Mouse (Mus musculus) liver, embryonic 14.5 days (tissue): ENCODE results near the gene Abl1.

Experiments used
- CTCF ChIP-seq: IDR thresholded peaks from 2 replicates; pipeline ENCODE4 v1.5.1; 2016; ENCODE audit warnings: antibody characterized with exemption, low read depth, control low read depth
- EP300 ChIP-seq: IDR thresholded peaks from 2 replicates; pipeline ENCODE4 v1.6.1; 2016; ENCODE audit warnings: antibody characterized with exemption, low read depth

- no peak for TF ChIP-seq CTCF
- TF ChIP-seq EP300, result no peak
Measured at GRCm38 (mm10) chr2:31844729-31845136, 156.6 kb downstream of the Abl1 start.
